Mouse (Mus musculus) heart, adult 18-20 months (tissue): ENCODE results near the gene Actl6b. TPM values are rescaled to one million over a fixed set of nuclear protein-coding genes. Genes with fewer than 3 reads are reported as not detected.
"Not testable (repeated sequence)": the region's sequence is repeated elsewhere in the genome, so short reads cannot be mapped to it uniquely, and the experiment has no call there.

Source experiments
- DNase-seq, 2 experiments: peaks; one replicate each; pipeline ENCODE4 v3.0.0; 2021 to 2022; ENCODE audit warnings: mixed read lengths in 1 of 2
- microRNA-seq, 2 experiments: library from miRNA; unstranded; fragments of <30 nt; microRNA quantifications; one replicate each; pipeline ENCODE4 v1.2.0; 2022
- total RNA-seq, 2 experiments: library from RNA; stranded (reverse); gene quantifications; 2 replicates each; pipeline ENCODE4 v1.2.3; 2021

The Actl6b gene
- total RNA-seq, 2 experiments from 2014 or later = not detected

DNA sequence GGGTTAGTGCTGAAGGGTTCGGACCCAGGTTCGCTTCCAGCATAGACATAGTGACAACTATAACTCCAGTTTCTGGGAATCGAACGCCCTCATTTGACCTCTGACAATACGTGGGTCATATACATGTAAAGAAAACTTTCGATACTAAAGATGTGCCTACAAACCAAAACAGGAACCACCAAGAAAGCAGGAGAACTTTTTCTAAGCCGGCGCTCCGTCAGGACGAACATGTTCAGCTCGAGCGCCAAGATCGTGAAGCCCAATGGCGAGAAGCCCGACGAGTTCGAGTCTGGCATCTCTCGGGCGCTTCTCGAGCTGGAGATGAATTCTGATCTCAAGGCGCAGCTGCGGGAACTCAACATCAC, 48.0 kb downstream of the Actl6b start:
- peak; percentile 50 to 64 for DNase-seq

DNA sequence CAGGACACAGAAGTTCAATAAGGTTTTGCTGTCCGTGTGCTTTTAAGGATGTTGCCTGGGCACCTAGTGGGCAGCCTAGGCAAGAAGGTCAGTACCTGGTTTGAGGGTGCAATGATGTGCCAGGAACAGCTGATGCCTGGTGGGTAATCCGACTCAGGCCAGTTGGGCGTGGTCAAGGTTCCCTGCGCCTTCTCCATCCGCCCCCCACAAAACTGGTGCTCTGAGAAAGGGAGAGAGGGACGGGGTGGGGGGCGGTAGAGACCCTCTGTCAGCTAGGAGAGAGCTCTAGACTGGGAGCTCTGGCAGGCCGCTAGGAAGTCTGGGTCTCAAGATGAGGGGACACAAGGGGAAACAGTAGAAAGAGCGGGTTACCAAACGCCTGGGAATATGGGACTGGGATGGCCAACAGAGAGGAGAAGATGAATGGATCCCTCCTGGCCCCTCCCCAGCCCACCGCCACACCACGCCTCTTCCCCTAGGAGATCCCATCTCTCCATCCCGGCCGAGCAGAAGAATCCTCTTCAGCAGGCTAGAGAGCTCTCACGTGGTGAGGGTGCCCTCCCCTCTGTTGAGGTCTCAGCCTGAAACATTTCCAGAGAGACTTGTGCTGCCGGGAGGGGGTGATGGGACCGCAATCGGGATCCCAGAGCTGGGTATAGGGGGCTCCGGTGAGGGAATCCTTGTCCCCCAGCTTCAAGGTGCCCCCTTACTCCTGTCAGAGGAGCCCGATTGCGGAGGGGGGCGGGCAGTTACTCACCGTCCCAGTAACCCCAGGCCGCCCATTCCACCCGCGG, 54.7 kb downstream of the Actl6b start:
- no peak for DNase-seq

DNA sequence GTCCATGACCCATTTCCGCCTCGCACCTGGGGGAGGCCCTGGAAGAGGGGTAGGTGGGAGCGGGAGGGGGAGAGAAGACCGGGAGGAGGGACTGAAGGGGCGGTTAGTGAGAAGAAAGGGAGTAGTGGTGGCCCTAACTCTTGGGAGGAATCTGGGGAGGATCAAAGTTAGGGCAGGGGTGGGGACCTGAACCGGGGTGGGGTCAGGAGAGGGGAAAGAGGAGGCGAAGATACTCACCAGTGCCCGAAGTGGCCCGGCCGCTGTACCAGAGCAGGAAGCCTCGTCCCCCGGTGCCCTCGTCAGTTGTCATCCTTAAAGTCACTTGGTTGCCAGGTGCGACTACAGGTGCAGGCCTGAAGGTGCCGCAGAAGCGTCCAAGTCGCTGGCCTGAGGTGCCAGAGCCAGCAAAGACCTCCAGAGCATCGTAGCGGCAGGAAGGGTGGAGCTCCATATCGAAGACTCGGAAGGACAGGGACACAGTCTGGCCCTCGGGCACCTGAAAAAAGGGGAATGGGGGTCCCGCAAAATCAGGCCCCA, 55.4 kb downstream of the Actl6b start:
- DNase-seq = no peak

DNA sequence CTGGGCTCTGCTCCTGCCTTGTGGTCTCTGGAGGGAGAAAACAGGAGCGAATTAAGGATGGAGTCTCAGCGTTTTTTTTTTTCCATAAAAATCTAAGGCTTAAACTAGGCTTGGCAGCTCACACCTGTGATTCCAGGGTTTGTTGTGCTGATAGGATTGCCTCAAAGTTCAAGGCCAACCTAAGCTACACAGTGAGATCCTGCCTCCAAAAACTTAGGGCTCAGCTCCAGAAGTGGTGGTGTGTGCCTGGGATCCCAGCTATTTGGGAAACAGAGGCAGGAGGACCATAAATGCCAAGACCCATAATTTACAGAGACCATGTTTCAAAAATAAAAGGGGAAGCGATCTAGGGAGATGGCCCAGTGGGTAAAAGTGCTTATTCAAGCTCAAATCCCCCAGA, 56.0 kb downstream of the Actl6b start:
- DNase-seq = no peak

GRCm38 (mm10) chr5:137610056-137610455, 56.7 kb downstream of the Actl6b start:
- DNase-seq = no peak

DNA sequence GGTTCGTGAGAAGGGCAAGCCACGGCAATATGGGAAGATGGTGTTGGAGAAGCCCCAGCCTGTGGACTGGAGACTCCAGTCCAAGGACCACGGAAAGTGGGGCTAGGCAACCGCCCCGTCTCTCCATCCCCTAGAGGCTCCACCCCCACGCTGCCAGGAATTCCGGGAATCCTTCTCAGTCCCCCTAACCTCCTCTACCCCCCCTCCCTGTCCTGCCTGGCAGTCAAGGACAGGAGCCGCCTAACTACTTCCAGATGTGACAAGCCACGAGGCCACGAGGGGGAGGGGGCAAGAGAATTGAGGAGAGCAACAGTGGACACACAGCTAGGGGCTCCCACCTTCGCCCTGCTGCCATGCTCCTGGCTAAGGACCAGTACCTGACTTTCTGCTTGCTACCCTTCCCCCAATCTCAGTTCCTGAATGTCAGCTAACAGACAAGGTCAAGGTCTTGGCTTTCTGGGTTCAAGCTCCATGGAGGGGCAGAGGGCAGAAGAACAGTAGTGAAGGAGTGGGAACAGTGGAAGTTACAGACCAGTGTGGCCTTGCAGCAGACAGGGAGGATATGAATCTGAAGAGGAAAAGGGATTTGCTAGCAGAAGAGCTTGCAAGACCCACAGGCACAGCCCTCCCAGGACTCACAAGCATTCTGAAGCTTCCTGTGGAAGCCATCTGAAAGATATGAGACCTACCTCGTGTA, 57.4 kb downstream of the Actl6b start:
- peak; percentile 87 to 90 for DNase-seq

DNA sequence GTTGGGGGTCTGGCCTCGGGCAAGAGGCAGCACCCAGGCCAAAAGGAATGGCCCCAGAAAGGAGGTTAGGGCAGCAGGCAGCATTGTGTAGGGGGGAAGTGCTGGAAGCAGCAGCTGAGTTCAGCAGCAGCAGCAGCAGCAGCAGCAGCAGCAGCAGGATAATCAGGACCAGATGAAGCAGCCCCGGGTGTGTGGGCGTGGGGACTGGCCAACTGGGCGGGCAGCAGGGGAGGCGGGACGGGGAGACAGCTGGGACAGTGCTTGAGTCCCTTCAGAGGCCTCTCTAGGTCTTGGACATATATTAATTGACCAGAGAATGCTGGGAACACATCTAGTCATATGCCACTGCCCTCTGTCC, 57.9 kb downstream of the Actl6b start:
- DNase-seq = peak; percentile 78 to 86

- peak in 1 of 2 experiments; percentile 41 for DNase-seq
These were observed 59.8 kb downstream of the Actl6b start for GRCm38 (mm10) chr5:137613076-137613475.

GRCm38 (mm10) chr5:137613550-137613949, 60.2 kb downstream of the Actl6b start, which contains the start of gene Pcolce:
Gene Pcolce, minus strand, starts transcription at chr5:137613784.
- peak; percentile 42 to 63 for DNase-seq

DNA sequence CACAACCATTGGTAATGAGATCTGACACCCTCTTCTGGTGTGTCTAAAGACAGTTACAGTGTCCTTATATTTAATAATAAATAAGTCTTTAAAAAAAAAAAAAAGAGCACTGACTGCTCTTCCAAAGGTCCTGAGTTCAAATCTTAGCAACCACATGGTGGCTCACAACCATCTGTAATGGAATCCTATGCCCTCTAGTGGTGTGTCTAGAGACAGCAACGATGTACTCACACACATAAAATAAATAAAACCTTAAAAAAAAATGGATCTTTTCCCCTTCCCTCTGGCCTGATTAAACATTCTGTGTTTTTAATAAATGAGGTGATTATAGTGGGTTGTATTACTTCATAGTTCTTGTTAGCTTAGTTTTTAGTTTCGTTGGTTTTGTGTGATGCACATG, 61.6 kb downstream of the Actl6b start:
- not testable (repeated sequence) for DNase-seq

DNA sequence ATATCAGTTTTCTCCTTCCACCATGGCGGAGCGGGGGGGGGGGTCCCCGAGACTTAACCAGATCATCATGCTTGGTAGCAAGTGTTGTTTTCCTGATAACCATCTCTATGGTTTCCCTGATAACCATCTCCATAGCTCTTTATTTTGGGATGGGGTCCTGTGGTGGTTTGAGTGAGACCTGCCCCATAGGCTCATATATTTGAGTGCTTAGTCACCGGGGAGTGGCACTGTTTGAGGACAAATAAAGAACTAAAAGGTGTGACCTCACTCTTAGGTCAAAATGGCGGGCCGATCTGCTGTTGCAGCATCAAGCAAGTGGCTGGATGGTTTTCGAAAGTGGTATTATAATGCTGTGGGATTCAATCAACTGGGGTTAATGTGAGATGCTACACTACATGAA, 62.0 kb downstream of the Actl6b start:
- DNase-seq = no peak

Small RNAs within 50 kb of the gene (microRNA-seq; reads per million reads assigned to microRNA genes)
- 0.76 to 0.81 reads per million in 2 experiments for gene Mir6418

Other genes starting within 250 kb of the Actl6b start
- gene Srrt, start 245.8 kb upstream of the Actl6b start, total RNA-seq = 10 to 100 TPM; 44.4 to 55.6 TPM
- 10 to 100 TPM; 12.0 to 13.3 TPM for gene Trip6, start 239.1 kb upstream of the Actl6b start, total RNA-seq
- gene Slc12a9, start 219.9 kb upstream of the Actl6b start, total RNA-seq = 1 to 10 TPM; 1.5 to 1.8 TPM
- gene Ephb4, start 203.4 kb upstream of the Actl6b start, total RNA-seq = 10 to 100 TPM; 37.1 to 38.8 TPM
- gene Zan, start 76.5 kb upstream of the Actl6b start, total RNA-seq = not detected
- gene Pop7, start 51.0 kb upstream of the Actl6b start, total RNA-seq = 10 to 100 TPM; 13.9 to 15.0 TPM
- 10 to 100 TPM; 31.2 to 32.5 TPM for gene Gigyf1, start 35.0 kb upstream of the Actl6b start, total RNA-seq
- gene Epo, start 20.3 kb upstream of the Actl6b start, total RNA-seq = not detected
- gene Gnb2, start 20.0 kb upstream of the Actl6b start, total RNA-seq = 100 to 1,000 TPM; 233 to 247 TPM
- not detected for gene Tfr2, start 16.3 kb downstream of the Actl6b start, total RNA-seq
- gene Mospd3, start 47.5 kb downstream of the Actl6b start, total RNA-seq = 10 to 100 TPM in 1 of 2 experiments, 1 to 10 TPM in 1; 9.1 to 14.1 TPM
- 10 to 100 TPM; 43.9 to 47.5 TPM for gene Pcolce, start 60.3 kb downstream of the Actl6b start, total RNA-seq
- under 1 TPM; 0.32 to 0.44 TPM for gene Fbxo24, start 75.5 kb downstream of the Actl6b start, total RNA-seq
- 10 to 100 TPM; 17.5 to 19.1 TPM for gene Lrch4, start 75.6 kb downstream of the Actl6b start, total RNA-seq
- 1 to 10 TPM; 2.9 to 4.2 TPM for gene Gm20605, start 75.7 kb downstream of the Actl6b start, total RNA-seq
- 1 to 10 TPM; 2.2 to 2.6 TPM for gene Sap25, start 87.8 kb downstream of the Actl6b start, total RNA-seq
- 1 to 10 TPM in 1 of 2 experiments, under 1 TPM in 1; 0.87 to 1.5 TPM for gene Irs3, start 92.2 kb downstream of the Actl6b start, total RNA-seq
- gene Agfg2, start 131.2 kb downstream of the Actl6b start, total RNA-seq = 10 to 100 TPM; 16.9 to 23.0 TPM
- 1 to 10 TPM in 1 of 2 experiments, under 1 TPM in 1; 0.79 to 1.1 TPM for gene Nyap1, start 188.1 kb downstream of the Actl6b start, total RNA-seq
- gene Tsc22d4, start 192.2 kb downstream of the Actl6b start, total RNA-seq = 100 to 1,000 TPM; 240 to 253 TPM
- gene Ppp1r35, start 225.3 kb downstream of the Actl6b start, total RNA-seq = 10 to 100 TPM in 1 of 2 experiments, 1 to 10 TPM in 1; 9.9 to 12.0 TPM
- 10 to 100 TPM; 24.2 to 28.7 TPM for gene Mepce, start 234.1 kb downstream of the Actl6b start, total RNA-seq
- under 1 TPM; 0.22 to 0.72 TPM for gene Zcwpw1, start 234.3 kb downstream of the Actl6b start, total RNA-seq